Mouse (Mus musculus): Measurements from ENCODE around the gene Cnst.

DNA sequence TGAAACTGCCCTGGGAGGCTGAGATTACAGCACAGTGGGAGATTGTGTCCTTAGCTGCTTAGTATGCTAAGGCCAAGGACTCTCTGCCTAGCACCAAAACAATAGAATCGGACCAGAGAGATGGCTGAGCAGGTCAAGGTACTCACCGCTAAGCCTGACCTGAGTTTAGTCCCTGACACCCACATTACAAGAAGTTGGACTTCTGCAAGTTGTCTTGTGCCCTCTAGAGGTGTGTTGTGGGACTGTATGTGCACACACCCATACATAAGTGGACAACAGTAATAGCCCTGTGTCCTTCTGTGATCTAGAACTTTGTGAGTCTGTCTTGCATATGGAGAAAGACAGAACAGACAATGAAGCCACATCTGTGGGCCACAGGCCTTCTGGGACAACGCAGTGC lies 88.0 kb downstream of the Cnst start:
- TF ChIP-seq CTCF (IDR thresholded peaks at IDR 0.05; ENCODE audit: extremely low read depth, insufficient read depth, low read length) (0 out of 2 replicates have a peak, but pooled peaks have one; percentile 6), POLR2A (IDR thresholded peaks at IDR 0.05; ENCODE audit: extremely low read depth, insufficient read depth, low read length) (no peak)

All from cortical plate, adult 2 months (tissue).